Mouse (Mus musculus) kidney, adult 8-10 months (tissue): ENCODE results near the gene Tmem171.

ENCODE experiments used
- DNase-seq, 2 experiments: peaks; one replicate each; pipeline ENCODE4 v3.0.0; 2022

The Tmem171 gene

GRCm38 (mm10) chr13:98691956-98692515, 2.6 kb downstream of the Tmem171 start:
- DNase-seq = no peak

- no peak for DNase-seq
Observed at GRCm38 (mm10) chr13:98690886-98691285, 3.7 kb downstream of the Tmem171 start.

GRCm38 (mm10) chr13:98689605-98690290, 4.9 kb downstream of the Tmem171 start:
- DNase-seq = peak; percentile 60 to 65

GRCm38 (mm10) chr13:98687931-98688330, 6.7 kb downstream of the Tmem171 start:
- DNase-seq = no peak

- DNase-seq = peak in 1 of 2 experiments; percentile 31
Observed at GRCm38 (mm10) chr13:98684144-98684900, 10.3 kb downstream of the Tmem171 start.

- no peak for DNase-seq
Observed at GRCm38 (mm10) chr13:98683412-98683811, 11.2 kb downstream of the Tmem171 start.

GRCm38 (mm10) chr13:98680470-98681060, 14.1 kb downstream of the Tmem171 start:
- DNase-seq = no peak

GRCm38 (mm10) chr13:98679631-98680041, 15.0 kb downstream of the Tmem171 start:
- no peak for DNase-seq

- DNase-seq = no peak
Observed at GRCm38 (mm10) chr13:98679230-98679629, 15.4 kb downstream of the Tmem171 start.

GRCm38 (mm10) chr13:98673922-98674321, 20.7 kb downstream of the Tmem171 start:
- DNase-seq = peak in 1 of 2 experiments; percentile 59

- DNase-seq = no peak
Observed at GRCm38 (mm10) chr13:98669296-98669695, 25.3 kb downstream of the Tmem171 start.

GRCm38 (mm10) chr13:98667316-98667715, 27.3 kb downstream of the Tmem171 start:
- peak; percentile 64 to 65 for DNase-seq

GRCm38 (mm10) chr13:98665240-98665639, 29.4 kb downstream of the Tmem171 start:
- no peak for DNase-seq

GRCm38 (mm10) chr13:98662173-98662675, 32.4 kb downstream of the Tmem171 start:
- no peak for DNase-seq

GRCm38 (mm10) chr13:98656034-98656471, 38.6 kb downstream of the Tmem171 start:
- peak; percentile 60 to 67 for DNase-seq

GRCm38 (mm10) chr13:98655346-98655745, 39.3 kb downstream of the Tmem171 start:
- DNase-seq = no peak

- DNase-seq = no peak
Observed at GRCm38 (mm10) chr13:98654129-98654939, 40.3 kb downstream of the Tmem171 start.

GRCm38 (mm10) chr13:98652194-98652593, 42.4 kb downstream of the Tmem171 start:
- DNase-seq = no peak

- DNase-seq = peak; percentile 60 to 71
Observed at GRCm38 (mm10) chr13:98651228-98651977, 43.2 kb downstream of the Tmem171 start.

GRCm38 (mm10) chr13:98647775-98648568, 46.7 kb downstream of the Tmem171 start:
- no peak for DNase-seq
